Mouse (Mus musculus): ENCODE measurements around the gene Casp2. TPM values are rescaled to one million over a fixed set of nuclear protein-coding genes. Genes with fewer than 3 reads are reported as not detected.

Gene Casp2
- total RNA-seq, 2 experiments from 2014 or later, result 11.0 to 13.7 TPM

Other genes with a start within 250 kb of the Casp2 start
- gene Sva, start 226.6 kb upstream of the Casp2 start, total RNA-seq (2021), result not detected
- gene Tas2r139, start 124.0 kb upstream of the Casp2 start, total RNA-seq (2021), result not detected
- gene Tas2r144, start 49.7 kb upstream of the Casp2 start, total RNA-seq (2021), result not detected
- 100 to 1,000 TPM; 151 to 158 TPM for gene Gstk1, start 19.1 kb upstream of the Casp2 start, total RNA-seq (2021)
- under 1 TPM in 1 of 2 experiments, not detected in 1; 0.33 TPM for gene Tmem139, start 3.0 kb upstream of the Casp2 start, total RNA-seq (2021)
- gene Clcn1, start 21.7 kb downstream of the Casp2 start, total RNA-seq (2021), result 1 to 10 TPM; 3.7 to 4.7 TPM
- gene Fam131b, start 59.7 kb downstream of the Casp2 start, total RNA-seq (2021), result under 1 TPM; 0.35 to 0.44 TPM
- 10 to 100 TPM; 50.2 to 51.8 TPM for gene Zyx, start 84.6 kb downstream of the Casp2 start, total RNA-seq (2021)
- gene Epha1, start 108.3 kb downstream of the Casp2 start, total RNA-seq (2021), result under 1 TPM; 0.20 to 0.26 TPM
- not detected for gene Tas2r143, start 135.3 kb downstream of the Casp2 start, total RNA-seq (2021)
- gene Tas2r135, start 140.4 kb downstream of the Casp2 start, total RNA-seq (2021), result not detected
- not detected for gene Tas2r126, start 169.6 kb downstream of the Casp2 start, total RNA-seq (2021)
- gene Olfr458, start 200.2 kb downstream of the Casp2 start, total RNA-seq (2021), result not detected
- not detected for gene Olfr457, start 211.3 kb downstream of the Casp2 start, total RNA-seq (2021)
- gene Olfr456, start 222.2 kb downstream of the Casp2 start, total RNA-seq (2021), result not detected

All from heart, adult 18-20 months (tissue).